Mouse (Mus musculus): Measurements from ENCODE around the gene Camta2. TPM values are rescaled to one million over a fixed set of nuclear protein-coding genes. Genes with fewer than 3 reads are reported as not detected.

Camta2 gene
- total RNA-seq, 2 experiments from 2014 or later: 387 to 403 TPM

DNA sequence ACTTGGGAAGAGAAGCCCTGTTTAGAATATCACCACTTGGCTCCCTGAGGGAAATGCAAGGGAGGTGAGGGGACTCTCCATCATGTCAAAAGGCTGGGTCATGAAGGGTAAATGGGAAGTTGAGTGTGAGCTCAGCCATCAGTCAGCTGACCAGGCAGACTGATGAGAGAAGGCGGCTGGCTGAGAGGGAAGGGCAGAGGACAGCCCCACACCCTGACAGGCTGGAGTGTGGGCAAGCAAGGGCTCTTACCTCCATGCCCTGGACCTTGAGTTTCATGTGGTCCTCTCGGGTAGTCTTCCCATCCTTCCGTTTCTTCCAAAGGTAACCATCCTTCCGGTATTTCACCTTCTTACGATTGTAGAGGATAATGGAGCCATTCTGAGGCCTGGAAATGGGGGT is 4.3 kb downstream of the Camta2 start:
- Histone ChIP-seq H3K4me3 (peak overlapping the region; percentile 23; the same call in 1 of the 2 replicates), H3K27ac (peak overlapping the region; percentile 100)
- no peak for DNase-seq (ENCODE audit: low spot score in 2 of 2)
- TF ChIP-seq CTCF (conservative IDR thresholded peaks at IDR 0.05): no peak

DNA sequence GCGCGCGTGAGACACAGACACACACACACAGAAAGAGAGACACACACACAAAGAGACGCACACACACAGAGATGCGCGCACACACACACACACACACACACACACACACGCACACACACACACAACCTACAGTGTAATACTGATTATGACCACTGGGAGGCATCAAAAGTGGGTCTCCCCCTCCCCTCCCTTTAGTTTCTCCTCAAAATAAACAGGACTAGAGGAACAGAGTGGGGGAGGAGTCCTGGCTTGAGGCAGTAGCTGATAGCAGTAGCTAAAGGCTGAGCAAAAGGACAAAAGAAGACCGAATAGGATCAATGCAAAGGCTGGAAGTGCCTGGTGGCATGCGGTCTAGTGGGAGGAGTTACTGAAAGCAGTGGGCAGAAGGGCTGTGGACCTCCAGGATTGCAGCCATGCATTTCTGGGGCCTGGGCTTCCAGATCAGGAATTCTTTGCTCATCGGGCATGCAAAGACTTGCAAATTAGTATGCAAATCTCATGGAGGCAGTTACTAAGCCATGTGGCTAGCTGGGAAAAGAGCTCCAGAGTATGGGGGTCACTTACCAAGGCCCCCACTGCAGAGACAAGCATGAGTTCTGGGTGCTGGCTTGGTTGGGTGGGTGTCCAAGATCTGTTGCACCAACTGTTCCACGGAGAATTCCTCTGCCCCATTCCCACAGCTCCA is 5.9 kb downstream of the Camta2 start:
- H3K27ac ChIP-seq: peak overlapping the region; percentile 100
- DNase-seq (ENCODE audit: low spot score in 2 of 2): no peak
- peak overlapping the region; percentile 9; the same call in 1 of the 2 replicates for H3K4me3 ChIP-seq
- TF ChIP-seq CTCF (conservative IDR thresholded peaks at IDR 0.05): peak; percentile 65

DNA sequence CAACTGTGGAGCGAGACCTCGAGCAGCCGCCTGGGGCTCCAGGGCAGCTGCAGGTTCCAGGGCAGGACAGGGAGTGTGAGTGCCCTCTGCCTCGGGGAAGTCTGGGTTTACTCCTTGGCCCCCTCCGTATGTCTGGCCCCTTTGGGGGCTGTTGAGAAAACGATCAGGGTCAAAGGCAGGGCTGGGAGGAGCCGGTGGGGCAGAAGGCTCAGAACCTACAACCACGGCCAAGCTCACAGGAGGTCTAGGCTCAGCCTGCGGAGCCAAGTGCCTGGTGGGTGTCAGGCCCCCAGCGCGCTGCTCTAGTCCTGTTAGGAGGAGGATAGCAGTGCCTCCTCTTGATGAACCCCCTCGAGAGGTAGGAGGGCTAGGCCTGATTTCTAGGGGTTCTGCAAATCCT is 6.7 kb downstream of the Camta2 start:
- no peak for TF ChIP-seq CTCF (conservative IDR thresholded peaks at IDR 0.05)
- no peak overlapping the region for H3K4me3 ChIP-seq
- no peak for DNase-seq (ENCODE audit: low spot score in 2 of 2)
- peak overlapping the region; percentile 68 for H3K27ac ChIP-seq

DNA sequence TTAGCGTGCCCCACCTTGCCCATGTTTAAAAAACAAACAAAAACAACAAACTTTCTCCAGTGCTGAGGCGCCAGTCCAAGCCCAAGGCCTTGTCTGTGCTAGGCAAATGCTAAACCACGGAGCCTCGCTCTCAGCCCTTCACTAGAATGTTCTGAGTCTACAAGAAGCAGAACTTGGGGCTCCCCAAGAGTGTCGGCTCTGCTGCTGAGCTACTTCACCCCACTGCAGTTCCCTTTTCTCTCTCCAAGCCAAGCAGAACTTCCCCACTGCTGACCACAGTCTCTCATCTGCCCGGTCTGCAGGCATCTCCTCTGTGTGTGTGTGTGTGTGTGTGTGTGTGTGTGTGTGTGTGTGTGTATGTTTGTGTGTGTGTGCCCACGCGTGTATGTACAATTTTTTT is 8.0 kb downstream of the Camta2 start:
- Histone ChIP-seq H3K4me3 (no peak overlapping the region), H3K27ac (peak overlapping the region; percentile 24; the same call in 1 of the 2 replicates)
- TF ChIP-seq CTCF (conservative IDR thresholded peaks at IDR 0.05): no peak
- no peak for DNase-seq (ENCODE audit: low spot score in 2 of 2)

DNA sequence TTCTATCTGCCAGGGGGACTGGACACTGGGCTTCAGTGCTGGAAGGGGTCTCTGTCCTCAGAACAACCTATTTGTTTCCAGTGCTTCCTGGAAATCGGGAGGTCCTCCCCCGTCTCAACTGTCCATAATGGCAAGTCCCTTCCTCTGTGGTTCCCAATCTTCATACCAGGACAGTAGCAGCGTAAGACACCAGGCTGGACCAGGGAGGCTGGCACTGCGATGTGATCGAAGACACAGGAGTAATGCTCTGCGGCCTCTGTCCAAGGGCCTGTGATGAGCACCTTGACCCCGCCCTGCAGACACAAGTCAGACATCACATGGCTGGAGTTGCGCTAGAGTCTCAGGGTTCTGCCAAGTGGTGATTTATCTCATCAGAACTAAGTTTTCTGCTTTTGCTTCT is 8.5 kb downstream of the Camta2 start:
- Histone ChIP-seq H3K4me3 (no peak overlapping the region), H3K27ac (peak overlapping the region; percentile 24; the same call in 1 of the 2 replicates)
- no peak for DNase-seq (ENCODE audit: low spot score in 2 of 2)
- no peak for TF ChIP-seq CTCF (conservative IDR thresholded peaks at IDR 0.05)

DNA sequence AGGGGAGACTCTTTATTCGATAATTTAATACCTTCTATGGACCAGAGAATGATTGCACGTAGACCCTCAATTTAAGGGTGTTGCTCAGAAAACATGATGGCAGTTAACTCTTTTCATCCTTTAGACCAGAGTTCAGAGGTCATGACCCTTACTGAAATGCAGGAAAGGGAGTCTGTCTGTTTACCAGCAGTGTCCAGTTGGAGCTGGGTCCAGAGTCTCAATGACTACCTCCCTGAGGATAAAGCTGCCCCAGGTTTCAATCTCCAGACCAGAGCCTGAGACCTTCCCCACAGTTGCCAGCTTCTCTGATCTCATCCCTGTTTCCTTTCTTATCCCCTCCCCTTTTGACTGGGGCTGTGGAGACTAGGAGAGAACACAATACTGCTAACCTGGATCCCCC is 9.3 kb downstream of the Camta2 start:
- no peak overlapping the region for H3K4me3 ChIP-seq

DNA sequence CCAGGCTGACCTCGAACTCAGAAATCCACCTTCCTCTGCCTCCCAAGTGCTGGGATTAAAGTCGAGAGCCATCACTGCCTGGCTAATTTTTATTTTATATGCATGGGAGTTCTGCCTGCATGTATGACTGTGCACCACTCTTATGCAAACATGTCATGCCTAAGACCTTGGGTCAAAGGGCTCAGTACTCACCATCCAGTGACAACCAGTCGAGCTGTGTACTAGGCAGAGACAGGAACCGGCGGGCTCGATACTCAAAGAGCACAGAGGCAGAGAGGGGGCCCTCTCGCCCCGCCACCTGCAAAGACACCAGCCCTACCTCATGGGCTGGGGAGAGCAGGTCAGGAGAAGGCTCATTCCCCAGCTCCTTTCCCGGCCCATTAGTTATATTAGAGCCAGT is 9.8 kb downstream of the Camta2 start:
- H3K27ac ChIP-seq: peak overlapping the region; percentile 46; the same call in 1 of the 2 replicates
- no peak for DNase-seq (ENCODE audit: low spot score in 2 of 2)
- no peak for TF ChIP-seq CTCF (conservative IDR thresholded peaks at IDR 0.05)
- no peak overlapping the region for H3K4me3 ChIP-seq

More for the DNA sequence above, 9.3 kb downstream of the Camta2 start:
- no peak for DNase-seq (ENCODE audit: low spot score in 2 of 2)
- peak overlapping the region; percentile 46; the same call in 1 of the 2 replicates for H3K27ac ChIP-seq
- no peak for TF ChIP-seq CTCF (conservative IDR thresholded peaks at IDR 0.05)

DNA sequence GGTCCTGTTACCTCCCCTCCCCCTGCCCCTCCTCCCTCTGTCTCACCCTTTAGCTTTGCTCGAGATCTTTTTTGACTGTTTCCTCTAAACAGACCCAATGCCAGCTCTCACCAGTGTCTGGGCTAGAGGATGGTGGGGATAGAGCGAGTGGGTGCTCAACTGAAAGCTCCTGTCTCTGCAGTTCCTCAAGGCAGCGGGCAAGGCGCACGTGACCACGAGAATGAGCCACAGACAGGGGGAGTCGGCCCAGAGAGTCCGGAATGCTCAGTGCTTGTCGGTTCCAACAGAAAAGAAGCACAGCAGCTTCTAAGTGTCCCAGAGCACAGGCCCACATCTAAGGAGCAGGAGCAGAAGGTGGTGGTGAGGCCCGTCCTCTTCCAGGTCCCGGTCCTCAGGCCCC is 13.4 kb downstream of the Camta2 start:
- no peak overlapping the region for H3K4me3 ChIP-seq
- H3K27ac ChIP-seq: peak overlapping the region; percentile 66; the same call in 1 of the 2 replicates
- TF ChIP-seq CTCF (conservative IDR thresholded peaks at IDR 0.05): no peak
- no peak for DNase-seq (ENCODE audit: low spot score in 2 of 2)

DNA sequence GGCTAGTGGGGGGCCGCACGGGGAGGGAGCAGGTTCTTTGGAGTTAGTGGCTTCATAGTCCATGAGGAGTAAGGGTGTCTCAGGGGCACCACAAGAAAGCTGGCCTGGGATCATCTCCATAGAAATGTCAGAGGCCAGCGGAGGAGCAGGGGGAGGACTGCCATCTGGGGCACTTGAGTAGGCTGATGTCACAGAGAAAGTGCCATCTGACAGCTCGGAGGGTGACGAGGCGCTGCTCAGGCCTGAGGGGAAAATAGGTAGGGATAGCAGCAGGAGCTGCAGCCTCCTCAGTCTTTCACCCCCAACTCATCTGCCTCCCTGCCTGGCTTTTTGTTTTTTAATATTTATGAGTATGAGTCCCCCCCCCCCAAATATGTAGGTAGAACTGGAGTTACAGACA is 13.9 kb downstream of the Camta2 start:
- no peak for TF ChIP-seq CTCF (conservative IDR thresholded peaks at IDR 0.05)
- no peak overlapping the region for H3K4me3 ChIP-seq
- peak overlapping the region; percentile 66; the same call in 1 of the 2 replicates for H3K27ac ChIP-seq
- DNase-seq (ENCODE audit: low spot score in 2 of 2): no peak

DNA sequence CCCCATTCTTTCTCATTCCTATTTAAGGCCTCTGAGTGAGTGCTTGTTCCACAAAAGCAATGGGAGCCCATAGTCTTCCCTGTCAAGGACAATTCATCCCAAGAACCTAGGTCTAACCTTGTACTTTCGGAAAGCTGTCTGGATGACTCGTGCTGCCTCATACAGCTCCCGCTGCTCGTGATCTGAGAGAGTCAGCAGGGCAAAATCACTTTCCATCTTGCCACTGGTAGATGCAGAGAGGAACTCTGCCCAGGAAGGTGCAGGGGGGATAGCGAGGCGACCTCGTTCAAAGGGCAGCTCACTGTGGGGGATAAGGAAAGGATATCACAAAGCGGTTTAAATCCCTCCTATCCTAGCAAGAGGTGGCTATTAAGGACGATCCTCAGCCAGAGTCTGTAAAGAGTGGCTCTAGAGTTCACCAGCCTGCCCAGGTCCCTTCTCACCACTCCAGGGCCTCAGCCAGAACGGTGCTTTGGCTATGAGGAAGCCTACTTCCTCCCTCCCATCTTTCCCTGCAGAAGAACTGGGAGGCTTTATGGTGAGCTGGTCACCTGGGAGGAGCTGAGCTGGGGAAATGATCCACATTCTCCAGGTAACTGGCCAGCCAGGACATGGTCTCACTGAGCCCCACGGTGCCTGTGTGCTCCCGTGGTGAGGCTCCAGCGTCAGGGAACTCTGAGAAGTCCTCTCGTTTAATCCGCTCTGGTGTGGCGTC is 16.4 kb downstream of the Camta2 start:
- Histone ChIP-seq H3K4me3 (no peak overlapping the region), H3K27ac (peak overlapping the region; percentile 99; the same call in 1 of the 2 replicates)
- DNase-seq (ENCODE audit: low spot score in 2 of 2): no peak
- no peak for TF ChIP-seq CTCF (conservative IDR thresholded peaks at IDR 0.05)

DNA sequence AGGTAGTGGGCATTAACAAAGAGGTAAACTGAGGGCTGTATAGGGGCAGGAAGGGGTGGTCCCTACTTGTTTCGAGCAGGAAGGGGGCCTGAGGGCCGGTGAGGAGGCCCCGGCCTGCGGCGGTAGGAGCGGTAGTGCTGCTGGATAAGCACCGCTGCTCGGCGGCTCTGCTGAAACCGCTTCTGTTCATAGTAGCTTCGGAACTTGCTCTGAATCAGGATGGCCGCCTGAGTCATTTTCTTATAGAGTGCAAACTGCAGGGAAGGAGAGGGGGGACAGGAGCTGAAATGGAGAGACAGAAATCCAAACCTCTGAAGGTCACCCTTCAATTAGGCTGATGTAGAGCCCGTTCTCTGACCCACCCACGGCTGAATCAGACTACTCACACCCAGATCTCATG is 17.4 kb downstream of the Camta2 start:
- no peak for TF ChIP-seq CTCF (conservative IDR thresholded peaks at IDR 0.05)
- Histone ChIP-seq H3K4me3 (peak overlapping the region; percentile 82; the same call in 1 of the 2 replicates), H3K27ac (peak overlapping the region; percentile 99)
- no peak for DNase-seq (ENCODE audit: low spot score in 2 of 2)

DNA sequence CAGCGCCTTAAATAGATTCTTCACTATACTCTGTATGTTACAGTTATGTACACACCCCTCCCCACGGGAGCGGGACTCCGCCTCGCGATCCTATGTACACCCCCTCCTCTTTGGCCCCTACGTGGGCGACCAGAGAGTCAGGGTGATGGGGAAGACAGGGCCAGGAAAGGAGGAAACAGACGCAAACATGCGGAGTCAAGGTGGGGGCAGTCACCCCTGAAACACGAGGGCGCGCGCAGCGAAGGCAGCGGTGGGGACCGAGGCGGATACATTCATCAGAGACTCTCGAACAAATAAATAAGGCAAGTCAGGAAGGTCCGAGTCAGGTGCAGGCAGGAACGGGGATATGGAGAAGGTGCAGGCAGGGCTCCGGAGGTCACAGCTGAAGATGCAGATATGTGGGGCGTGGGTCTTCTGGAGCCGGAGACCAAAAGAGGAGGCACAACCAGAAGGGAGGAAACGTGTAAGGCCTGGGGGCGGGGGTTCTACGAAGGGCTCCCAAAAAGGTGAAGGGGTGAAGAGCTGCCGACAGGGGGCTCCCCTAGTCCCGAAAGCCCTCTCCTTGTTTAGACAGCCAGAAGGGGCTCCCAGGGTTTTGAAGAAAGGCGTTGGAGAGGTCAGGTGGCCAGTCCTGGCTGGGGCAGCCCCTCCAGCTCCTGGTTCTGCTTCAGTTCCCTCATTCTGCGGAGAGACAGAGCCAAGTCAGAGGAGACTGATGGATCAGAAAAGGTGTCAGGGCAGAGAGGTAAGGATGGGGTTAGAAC is 18.1 kb downstream of the Camta2 start:
- peak overlapping the region; percentile 99 for H3K27ac ChIP-seq
- peak overlapping the region; percentile 82 for H3K4me3 ChIP-seq
- TF ChIP-seq CTCF (conservative IDR thresholded peaks at IDR 0.05): peak; percentile 79
- peak; percentile 62 to 68 for DNase-seq (ENCODE audit: low spot score in 2 of 2)

Data from layer of hippocampus, adult 2 months (tissue).